Mouse (Mus musculus): ENCODE measurements around the gene Gm20388. TPM values are rescaled to one million over a fixed set of nuclear protein-coding genes. Genes with fewer than 3 reads are reported as not detected.

Gm20388 gene
- total RNA-seq, 1 experiment, result 27.0 TPM

DNA sequence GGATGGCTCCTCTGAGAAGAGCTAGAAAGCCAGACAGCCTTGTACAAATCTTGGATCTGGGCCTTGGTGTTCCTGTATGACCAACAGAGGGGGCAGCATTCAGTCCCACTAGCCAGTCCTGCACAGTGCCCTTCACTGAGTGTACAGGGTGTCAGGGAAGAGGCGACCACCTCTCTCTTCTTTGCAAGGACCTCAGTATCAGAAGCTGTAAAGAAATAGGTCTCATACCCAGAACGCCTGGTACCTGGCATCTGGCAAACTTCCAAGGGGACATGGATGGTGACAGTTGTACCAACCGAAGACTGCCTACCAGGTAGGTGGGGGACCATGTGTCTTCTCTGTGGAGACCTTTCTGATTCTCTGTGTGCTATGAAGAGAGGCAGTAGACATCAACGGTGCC is 2369.5 kb downstream of the Gm20388 start:
- Histone ChIP-seq H3K4me1 (ENCODE audit: control insufficient read depth in 2 of 2, insufficient read depth in 2 of 2, low read length in 2 of 2, poor library complexity in 1 of 2) (peaks cover 2 to 19% of the 10 kb centered on the region in 2 experiments; a peak in 2 of 4 replicates), H3K4me3 (ENCODE audit: insufficient read depth in 1 of 2, low read depth in 1 of 2, low read length in 2 of 2, poor library complexity in 1 of 2, severe bottlenecking in 1 of 2) (no peak overlapping the region), H3K9ac (ENCODE audit: insufficient read depth, low read depth, low read length, poor library complexity, severe bottlenecking) (no peak overlapping the region), H3K36me3 (ENCODE audit: control insufficient read depth, insufficient read depth, low read length, poor library complexity, severe bottlenecking) (no peaks in the 10 kb centered on the region), H3K27ac (ENCODE audit: insufficient read depth, low read depth, low read length, poor library complexity, severe bottlenecking) (no peak overlapping the region), H3K9me3 (ENCODE audit: control insufficient read depth, insufficient read depth, low read depth, low read length) (no peaks in the 10 kb centered on the region)
- DNase-seq (ENCODE audit: low read depth, low spot score), result no peak
- in situ Hi-C loops (cut with MboI; ENCODE audit: low sequenced_read_pairs in 2 of 2, unreplicated experiment in 2 of 2), result no loop called here
- TF ChIP-seq CHD2 (IDR thresholded peaks at IDR 0.05; ENCODE audit: low read depth, low read length) (no peak), HCFC1 (IDR thresholded peaks at IDR 0.05; ENCODE audit: borderline replicate concordance, insufficient read depth, low read length) (no peak), ZC3H11A (IDR thresholded peaks at IDR 0.05; ENCODE audit: borderline replicate concordance, low read depth, low read length) (no peak), MAFK (IDR thresholded peaks at IDR 0.05; ENCODE audit: insufficient read depth, low read depth, low read length) (no peak), ZNF384 (IDR thresholded peaks at IDR 0.05; ENCODE audit: low read depth, low read length) (no peak)

DNA sequence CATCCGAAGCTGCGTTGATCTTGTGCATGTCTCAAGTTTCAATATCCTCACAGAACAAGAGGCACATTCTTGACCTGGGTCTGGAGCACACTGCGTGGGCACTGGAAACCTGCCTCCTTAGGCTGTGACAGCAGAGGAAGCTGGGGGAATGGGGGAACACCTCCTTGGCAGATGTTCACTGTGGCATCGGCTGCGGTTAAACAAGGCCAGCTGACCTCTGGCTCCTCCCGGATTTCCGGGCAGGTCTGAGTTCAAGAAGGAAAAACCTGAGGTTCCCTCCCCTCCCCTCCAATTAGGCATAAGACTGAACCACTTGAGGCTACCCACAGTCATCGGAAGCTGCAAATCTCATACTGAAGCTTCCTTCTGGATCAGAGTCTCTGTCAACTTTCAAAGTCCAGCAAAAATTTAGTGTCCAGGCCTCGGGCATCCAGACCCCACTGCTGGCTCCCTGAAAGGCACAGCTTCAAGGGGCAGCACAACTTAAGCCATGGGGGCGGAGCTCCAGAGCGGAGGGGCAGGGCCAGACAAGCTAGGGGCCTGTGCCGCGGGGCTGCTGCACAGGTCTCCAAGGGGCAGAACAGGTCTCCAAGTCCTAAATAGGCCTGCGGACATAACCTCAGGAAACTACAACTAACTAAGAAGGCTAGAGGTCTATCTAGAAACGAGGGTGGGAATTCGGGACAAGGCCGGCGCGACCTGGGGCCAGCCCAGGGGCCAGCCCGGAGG is 2370.1 kb downstream of the Gm20388 start:
- TF ChIP-seq ZC3H11A (IDR thresholded peaks at IDR 0.05; ENCODE audit: borderline replicate concordance, low read depth, low read length) (no peak), CHD2 (IDR thresholded peaks at IDR 0.05; ENCODE audit: low read depth, low read length) (no peak), HCFC1 (IDR thresholded peaks at IDR 0.05; ENCODE audit: borderline replicate concordance, insufficient read depth, low read length) (no peak), ZNF384 (IDR thresholded peaks at IDR 0.05; ENCODE audit: low read depth, low read length) (no peak), MAFK (IDR thresholded peaks at IDR 0.05; ENCODE audit: insufficient read depth, low read depth, low read length) (no peak)
- in situ Hi-C loops (cut with MboI; ENCODE audit: low sequenced_read_pairs in 2 of 2, unreplicated experiment in 2 of 2), result no loop called here
- Histone ChIP-seq H3K36me3 (ENCODE audit: control insufficient read depth, insufficient read depth, low read length, poor library complexity, severe bottlenecking) (no peaks in the 10 kb centered on the region), H3K4me3 (ENCODE audit: insufficient read depth in 1 of 2, low read depth in 1 of 2, low read length in 2 of 2, poor library complexity in 1 of 2, severe bottlenecking in 1 of 2) (peak overlapping the region; percentile 51 to 88), H3K4me1 (ENCODE audit: control insufficient read depth in 2 of 2, insufficient read depth in 2 of 2, low read length in 2 of 2, poor library complexity in 1 of 2) (peaks cover 2 to 19% of the 10 kb centered on the region in 2 experiments; a peak in 2 of 4 replicates), H3K27ac (ENCODE audit: insufficient read depth, low read depth, low read length, poor library complexity, severe bottlenecking) (no peak overlapping the region), H3K9ac (ENCODE audit: insufficient read depth, low read depth, low read length, poor library complexity, severe bottlenecking) (0 out of 2 replicates have a peak overlapping the region, but pooled peaks have one; percentile 28), H3K9me3 (ENCODE audit: control insufficient read depth, insufficient read depth, low read depth, low read length) (no peaks in the 10 kb centered on the region)
- peak; percentile 57 for DNase-seq (ENCODE audit: low read depth, low spot score)

- Histone ChIP-seq H3K4me3 (ENCODE audit: insufficient read depth in 1 of 2, low read depth in 1 of 2, low read length in 2 of 2, poor library complexity in 1 of 2, severe bottlenecking in 1 of 2) (peak overlapping the region; percentile 70 to 88), H3K4me1 (ENCODE audit: control insufficient read depth in 2 of 2, insufficient read depth in 2 of 2, low read length in 2 of 2, poor library complexity in 1 of 2) (peaks cover 2 to 19% of the 10 kb centered on the region in 2 experiments; a peak in 2 of 4 replicates), H3K27ac (ENCODE audit: insufficient read depth, low read depth, low read length, poor library complexity, severe bottlenecking) (no peak overlapping the region), H3K36me3 (ENCODE audit: control insufficient read depth, insufficient read depth, low read length, poor library complexity, severe bottlenecking) (no peaks in the 10 kb centered on the region), H3K9ac (ENCODE audit: insufficient read depth, low read depth, low read length, poor library complexity, severe bottlenecking) (peak overlapping the region; percentile 56), H3K9me3 (ENCODE audit: control insufficient read depth, insufficient read depth, low read depth, low read length) (no peaks in the 10 kb centered on the region)
- in situ Hi-C loops (cut with MboI; ENCODE audit: low sequenced_read_pairs in 2 of 2, unreplicated experiment in 2 of 2), result no loop called here
- peak; percentile 95 for DNase-seq (ENCODE audit: low read depth, low spot score)
- TF ChIP-seq ZNF384 (IDR thresholded peaks at IDR 0.05; ENCODE audit: low read depth, low read length) (0 out of 2 replicates have a peak, but pooled peaks have one; percentile 24), HCFC1 (IDR thresholded peaks at IDR 0.05; ENCODE audit: borderline replicate concordance, insufficient read depth, low read length) (no peak)
Measured at GRCm38 (mm10) chr8:122281317-122282034, 2370.8 kb downstream of the Gm20388 start.

GRCm38 (mm10) chr8:122282035-122282358 is 2371.4 kb downstream of the Gm20388 start, which contains the start of gene Zfpm1:
TSS of gene Zfpm1 (plus strand) at chr8:122282141.
- in situ Hi-C loops (cut with MboI; ENCODE audit: low sequenced_read_pairs in 2 of 2, unreplicated experiment in 2 of 2), result no loop called here
- no peaks in the 10 kb centered on the region for H3K36me3 ChIP-seq (ENCODE audit: control insufficient read depth, insufficient read depth, low read length, poor library complexity, severe bottlenecking)
- no peak within 1 kb of the TSS for H3K27ac ChIP-seq (ENCODE audit: insufficient read depth, low read depth, low read length, poor library complexity, severe bottlenecking)
- no peak for TF ChIP-seq HCFC1 (IDR thresholded peaks at IDR 0.05; ENCODE audit: borderline replicate concordance, insufficient read depth, low read length)
- H3K4me1 ChIP-seq (ENCODE audit: control insufficient read depth in 2 of 2, insufficient read depth in 2 of 2, low read length in 2 of 2, poor library complexity in 1 of 2), result peaks cover 2 to 18% of the 10 kb centered on the region in 2 experiments; a peak in 2 of 4 replicates
- no peak for DNase-seq (ENCODE audit: low read depth, low spot score)
- H3K9ac ChIP-seq (ENCODE audit: insufficient read depth, low read depth, low read length, poor library complexity, severe bottlenecking), result peak within 1 kb of the TSS; percentile 60
- no peaks in the 10 kb centered on the region for H3K9me3 ChIP-seq (ENCODE audit: control insufficient read depth, insufficient read depth, low read depth, low read length)
- H3K4me3 ChIP-seq (ENCODE audit: insufficient read depth in 1 of 2, low read depth in 1 of 2, low read length in 2 of 2, poor library complexity in 1 of 2, severe bottlenecking in 1 of 2), result peak within 1 kb of the TSS; percentile 70 to 88
